Mouse (Mus musculus) A20 (cell line): ENCODE measurements around the gene Slc13a4.

Experiments
- DNase-seq: peaks from one replicate; pipeline ENCODE4 v3.0.0-alpha.2; 2011; ENCODE audit warnings: low read depth, low spot score

Slc13a4 gene

DNA sequence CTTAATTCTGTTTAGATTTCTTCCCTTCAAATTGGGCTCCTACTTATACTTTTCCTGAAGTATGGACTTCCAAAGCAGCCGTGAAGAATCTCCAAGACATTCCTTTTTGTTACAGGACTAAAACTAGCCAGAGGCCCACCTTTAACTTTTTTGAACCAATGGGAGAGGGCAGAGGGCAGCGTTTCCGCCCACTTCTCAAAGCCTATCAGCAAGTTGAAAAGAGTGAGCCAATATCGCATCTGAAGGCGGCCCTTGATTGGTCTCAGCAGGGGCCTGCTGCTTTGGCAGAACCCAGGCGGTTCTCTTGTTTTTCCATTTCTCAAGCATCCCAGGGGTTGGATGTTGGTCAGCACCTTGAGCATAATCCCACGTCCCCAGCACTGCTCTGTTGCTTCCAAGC, at the start of gene Slc13a4:
Slc13a4 (minus strand) TSS at position 95 of the 400 bp plus-strand sequence.
- DNase-seq = no peak

DNA sequence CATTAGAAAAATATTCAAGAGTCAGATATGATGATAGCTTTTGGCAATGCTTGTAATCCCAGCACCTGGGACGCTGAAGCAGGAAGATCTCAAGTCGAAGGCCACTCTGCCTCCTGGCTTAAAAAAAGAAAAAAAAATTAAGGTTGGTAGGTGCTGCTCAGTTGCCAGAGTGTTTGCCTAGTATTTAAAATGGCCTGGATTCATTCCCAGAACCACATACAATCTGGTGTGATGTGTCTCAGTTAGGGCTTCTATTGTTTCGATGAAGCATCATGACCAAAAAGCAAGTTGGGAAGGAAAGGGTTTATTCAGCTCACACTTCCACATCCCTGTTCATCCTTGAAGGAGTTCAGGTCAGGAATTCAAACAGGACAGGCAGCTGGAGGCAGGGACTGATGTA, 47.4 kb upstream of the Slc13a4 start:
- no peak for DNase-seq

DNA sequence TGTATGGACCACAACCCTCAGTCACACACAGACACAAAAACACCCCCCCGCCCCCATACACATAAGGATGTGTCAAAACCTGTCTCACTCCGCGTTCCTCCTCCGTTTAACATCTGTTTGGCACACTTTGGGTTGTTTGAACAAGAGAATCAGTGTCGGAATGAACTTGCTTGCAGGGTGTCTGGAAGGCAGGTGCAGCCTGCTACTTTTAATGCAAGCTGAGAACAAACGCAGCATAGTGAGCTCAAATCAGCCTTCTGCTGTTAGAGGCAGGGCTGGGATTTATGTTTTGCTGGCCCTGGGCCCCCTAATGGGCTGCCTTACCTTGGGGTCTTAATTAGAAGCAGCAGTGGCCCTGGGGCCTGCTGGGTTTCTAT, 46.7 kb upstream of the Slc13a4 start:
- no peak for DNase-seq

DNA sequence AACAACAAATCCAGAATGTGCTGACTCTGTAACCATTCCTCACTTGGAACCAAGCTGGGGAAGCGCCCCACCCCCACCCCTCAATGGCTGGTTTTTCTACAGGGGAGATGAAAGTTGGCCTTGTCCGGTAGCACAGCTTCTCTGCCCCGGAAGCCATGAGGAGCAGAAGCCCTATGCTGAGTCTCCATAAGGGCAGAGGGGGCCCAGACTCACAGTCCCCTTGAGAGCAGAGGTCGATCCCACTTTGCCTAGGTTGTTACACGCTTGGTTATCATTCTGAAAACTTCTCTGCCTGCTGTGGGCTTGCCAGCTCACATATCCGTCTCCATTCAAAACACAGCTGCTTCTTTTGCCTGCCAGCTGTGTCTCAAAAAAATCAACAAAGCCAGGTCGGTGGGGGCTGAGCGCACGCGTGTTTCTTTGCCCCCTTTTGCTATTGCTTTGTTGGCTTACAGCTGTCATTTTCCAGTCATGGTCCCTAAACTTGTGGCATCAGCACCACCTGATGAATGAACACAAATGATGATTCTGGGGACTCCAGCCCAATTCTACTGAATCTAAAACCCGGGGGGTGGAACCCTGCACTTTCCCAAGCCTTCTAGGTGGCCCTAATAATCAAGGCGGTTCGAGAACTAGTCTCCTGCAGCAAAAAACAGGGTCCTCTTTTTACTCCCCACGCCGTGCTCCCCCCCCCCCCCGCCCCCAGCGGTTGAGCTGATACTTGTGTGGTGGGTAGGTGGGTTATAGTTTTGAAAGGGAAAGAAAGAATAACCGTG, 46.1 kb upstream of the Slc13a4 start:
- no peak for DNase-seq

DNA sequence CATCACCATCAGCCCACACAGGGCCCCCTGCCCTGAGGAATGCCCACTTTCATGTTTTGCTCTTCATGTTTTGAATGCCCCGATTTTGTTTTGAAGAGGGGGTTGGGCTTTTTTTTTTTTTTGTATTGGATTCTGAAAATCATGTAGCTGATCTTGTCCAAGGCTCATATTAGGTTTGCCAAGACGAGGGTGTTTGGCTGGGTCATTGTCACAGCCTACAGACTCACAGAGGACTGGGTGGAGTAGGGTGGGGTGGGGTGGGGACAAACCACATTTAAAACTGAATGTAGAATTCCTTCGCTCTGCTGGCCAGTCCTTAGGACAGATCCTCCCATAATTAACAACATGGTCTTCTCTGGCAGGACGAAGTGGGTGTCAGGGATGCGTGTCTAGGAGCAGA, 45.5 kb upstream of the Slc13a4 start:
- no peak for DNase-seq

GRCm38 (mm10) chr6:35352867-35353266, 44.9 kb upstream of the Slc13a4 start:
- peak; percentile 10 for DNase-seq

GRCm38 (mm10) chr6:35351826-35352225, 43.9 kb upstream of the Slc13a4 start:
- DNase-seq = no peak

- no peak for DNase-seq
These were observed 41.9 kb upstream of the Slc13a4 start for GRCm38 (mm10) chr6:35349784-35350183.

DNA sequence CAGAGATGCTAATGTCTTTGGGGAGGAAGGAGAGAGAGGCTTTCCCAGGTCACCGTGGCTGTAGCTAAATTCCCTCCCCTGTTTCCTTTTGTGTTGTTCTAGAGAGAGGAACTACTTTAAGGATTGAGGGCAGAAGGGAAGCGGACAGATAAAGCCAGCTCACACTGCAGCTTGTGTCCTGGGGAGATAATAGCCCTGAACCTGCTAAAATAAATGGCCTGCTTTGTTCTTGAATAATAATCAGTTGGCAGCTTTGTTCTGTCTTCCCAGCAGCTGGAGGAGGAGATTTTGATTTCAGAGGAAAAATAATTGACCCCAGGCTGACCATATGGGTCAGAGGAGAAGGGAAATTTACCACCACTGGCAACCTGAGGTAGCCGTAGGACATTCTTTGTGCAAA, 30.7 kb upstream of the Slc13a4 start:
- no peak for DNase-seq

DNA sequence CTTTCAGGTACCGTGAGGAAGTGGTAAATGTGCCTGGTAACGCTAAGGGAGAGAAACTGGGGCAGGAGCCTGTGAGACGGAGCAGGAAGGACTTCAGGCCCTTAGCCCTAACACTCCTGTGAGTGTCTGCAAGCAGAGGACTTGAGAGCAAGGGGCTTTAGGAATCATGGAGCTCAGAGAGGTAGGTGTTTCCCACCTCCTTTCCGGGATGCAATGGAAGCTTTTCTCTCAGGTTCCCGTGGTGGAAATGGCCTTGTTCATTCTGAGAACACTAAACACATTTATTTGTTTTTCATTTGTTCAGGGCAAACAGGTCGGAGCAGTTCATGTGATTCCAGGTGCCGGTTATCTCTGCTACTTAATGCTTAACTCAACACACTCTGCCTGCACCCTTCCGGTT, 29.9 kb upstream of the Slc13a4 start:
- DNase-seq = no peak

DNA sequence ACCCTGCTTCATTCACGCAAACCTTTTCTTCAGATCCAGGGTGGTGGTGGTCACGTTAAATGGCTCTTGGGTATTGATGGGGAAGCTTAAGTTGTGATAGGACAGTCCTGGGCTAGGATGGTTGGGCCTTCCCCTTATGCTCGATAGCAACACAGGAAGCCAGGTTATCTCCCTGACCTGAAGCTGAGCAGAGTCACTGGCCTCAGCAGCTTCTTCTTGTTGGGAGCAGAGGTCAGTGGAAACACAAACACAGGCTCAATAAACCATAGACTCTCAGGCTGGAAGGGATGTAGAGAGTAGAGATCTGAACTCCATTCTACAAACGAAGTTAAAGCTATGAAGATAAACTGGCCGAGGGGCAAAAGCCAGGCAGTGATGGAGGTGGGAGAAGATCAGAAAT, 27.5 kb upstream of the Slc13a4 start:
- DNase-seq = no peak

DNA sequence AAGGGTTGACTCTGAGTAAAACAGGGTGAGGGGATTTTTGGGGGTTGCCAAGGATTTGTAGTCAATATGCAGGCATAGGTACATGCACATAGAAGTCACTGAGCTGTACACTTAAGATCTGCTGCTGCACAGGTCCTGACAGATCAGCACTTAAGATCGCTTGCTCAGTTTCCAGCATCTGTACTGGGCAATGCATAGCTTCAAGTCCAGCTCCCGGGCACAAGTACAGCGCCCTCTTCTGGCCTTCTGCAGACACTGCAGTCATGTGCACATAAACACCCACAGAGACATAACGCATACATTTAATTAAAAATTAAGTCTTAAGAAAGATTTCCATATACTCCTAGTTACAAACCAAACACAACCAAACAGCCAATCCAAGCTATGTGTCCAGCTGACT, 26.3 kb upstream of the Slc13a4 start:
- peak; percentile 11 for DNase-seq

GRCm38 (mm10) chr6:35333632-35334031, 25.7 kb upstream of the Slc13a4 start:
- no peak for DNase-seq

- DNase-seq = no peak
These were observed 22.9 kb upstream of the Slc13a4 start for GRCm38 (mm10) chr6:35330834-35331233.

- no peak for DNase-seq
These were observed 22.0 kb upstream of the Slc13a4 start for GRCm38 (mm10) chr6:35329956-35330355.

DNA sequence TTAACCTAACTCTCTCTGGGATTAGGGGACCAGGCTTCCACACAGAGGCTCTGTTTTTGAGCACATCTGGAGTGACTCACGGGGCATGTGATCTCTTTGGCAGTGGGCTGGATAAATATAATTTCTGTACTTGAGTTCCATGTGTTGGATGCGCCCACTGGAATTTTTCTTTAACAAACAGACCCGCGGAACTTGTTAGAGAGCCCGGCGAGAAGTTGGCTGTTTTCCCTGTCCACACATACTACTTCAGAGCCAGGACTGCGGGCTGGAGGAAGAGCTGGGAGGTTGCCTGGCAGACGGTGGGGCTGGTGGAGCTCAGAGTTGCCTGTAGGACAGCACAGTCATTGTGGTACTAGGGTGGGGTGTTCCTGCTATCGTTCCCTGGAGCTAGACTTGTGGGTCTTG, 18.2 kb upstream of the Slc13a4 start, which contains the start of gene Fam180a:
Fam180a (minus strand) TSS at position 31 of the 405 bp plus-strand sequence.
- DNase-seq = no peak

GRCm38 (mm10) chr6:35324306-35324705, 16.4 kb upstream of the Slc13a4 start:
- DNase-seq = no peak

GRCm38 (mm10) chr6:35323046-35323445, 15.1 kb upstream of the Slc13a4 start:
- DNase-seq = no peak

DNA sequence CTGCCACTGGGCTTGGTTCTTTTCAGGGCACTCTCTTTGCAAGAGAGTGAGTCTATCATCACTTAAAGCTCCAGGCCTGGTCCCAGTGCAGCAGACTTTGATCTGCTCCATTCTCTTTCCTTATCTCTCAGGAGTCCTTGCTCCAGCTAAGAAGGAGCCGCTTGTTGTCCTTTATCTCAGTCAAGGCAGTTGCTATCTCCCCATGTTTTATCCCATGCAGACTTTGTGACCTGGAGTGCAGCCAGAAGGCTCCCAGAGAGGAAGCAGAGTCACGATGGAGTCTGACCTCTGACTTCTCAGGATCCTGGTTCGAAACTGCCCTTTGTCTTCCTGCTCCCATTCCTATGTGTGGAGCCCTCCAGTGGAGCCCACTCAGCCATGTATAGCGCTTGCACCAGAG, 13.2 kb upstream of the Slc13a4 start:
- DNase-seq = no peak

DNA sequence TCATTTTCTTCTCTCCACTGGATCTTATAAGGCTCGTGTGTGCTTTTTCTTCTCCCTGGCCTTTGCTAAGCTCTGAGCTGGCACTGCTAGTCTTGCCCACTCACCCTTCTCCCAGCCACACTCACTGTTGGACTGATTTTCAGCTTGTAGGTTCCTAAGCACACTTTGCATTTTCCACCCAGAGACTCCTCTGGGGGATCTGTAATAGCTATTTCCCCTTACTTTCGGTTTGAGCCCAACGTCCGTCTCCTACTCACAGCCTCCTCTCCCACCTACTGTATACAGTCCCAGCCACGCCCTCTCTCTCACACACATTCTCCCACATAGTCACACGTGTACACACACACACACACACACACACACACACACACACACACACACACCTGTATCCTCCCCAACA, 11.9 kb upstream of the Slc13a4 start:
- DNase-seq = no peak

GRCm38 (mm10) chr6:35313520-35313919, 5.6 kb upstream of the Slc13a4 start:
- no peak for DNase-seq

GRCm38 (mm10) chr6:35309406-35309805, 1.5 kb upstream of the Slc13a4 start:
- no peak for DNase-seq

- DNase-seq = no peak
These were observed 795 bp downstream of the Slc13a4 start for GRCm38 (mm10) chr6:35307136-35307535.
